Mouse (Mus musculus): Measurements from ENCODE around the gene Olig1. TPM values are rescaled to one million over a fixed set of nuclear protein-coding genes. Genes with fewer than 3 reads are reported as not detected.
A peak's percentile ranks its signal among the peaks of the same experiment; 100 is the strongest.
"Not testable (repeated sequence)": the region's sequence is repeated elsewhere in the genome, so short reads cannot be mapped to it uniquely, and the experiment has no call there.

Gene Olig1
- polyA plus RNA-seq, 1 experiment from 2014 or later, result 1.4 TPM

DNA sequence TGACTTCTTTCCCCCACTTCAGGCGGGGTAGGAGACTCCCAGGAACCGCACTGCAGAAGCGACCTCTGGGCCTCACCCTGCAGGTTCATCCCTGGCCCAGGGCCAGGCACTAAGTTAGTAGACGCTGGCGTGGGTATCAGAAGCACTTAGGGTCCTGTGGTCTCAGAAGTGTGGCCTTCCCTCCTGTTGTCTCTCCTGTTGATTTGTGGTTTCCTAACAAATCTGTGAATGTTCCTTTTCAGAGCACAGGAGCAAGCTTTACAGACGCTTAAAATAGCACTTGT, 41.9 kb upstream of the Olig1 start:
- Histone ChIP-seq H3K4me3 (no peak overlapping the region), H3K9ac (no peak overlapping the region), H3K9me3 (no peaks in the 10 kb centered on the region), H3K4me2 (no peak overlapping the region), H3K27me3 (peaks cover 100% of the 10 kb centered on the region), H3K36me3 (no peaks in the 10 kb centered on the region), H3K4me1 (peaks cover 38% of the 10 kb centered on the region), H3K27ac (no peak overlapping the region)
- ATAC-seq (ENCODE audit: insufficient number of reproducible peaks, insufficient read depth, low FRiP score, low TSS enrichment, low read depth), result no peak
- under 1% methylated on average over 6 of the region's 6 CpGs for WGBS

GRCm38 (mm10) chr16:91228238-91229071, 41.1 kb upstream of the Olig1 start:
- Histone ChIP-seq H3K9ac (no peak overlapping the region), H3K4me3 (no peak overlapping the region), H3K9me3 (no peaks in the 10 kb centered on the region), H3K36me3 (no peaks in the 10 kb centered on the region), H3K4me1 (peaks cover 31% of the 10 kb centered on the region), H3K27me3 (peaks cover 100% of the 10 kb centered on the region), H3K27ac (no peak overlapping the region), H3K4me2 (no peak overlapping the region)
- no peak for ATAC-seq (ENCODE audit: insufficient number of reproducible peaks, insufficient read depth, low FRiP score, low TSS enrichment, low read depth)
- WGBS, result 1% methylated on average over 30 of the region's 30 CpGs

GRCm38 (mm10) chr16:91229072-91229348, 40.6 kb upstream of the Olig1 start:
- Histone ChIP-seq H3K9ac (no peak overlapping the region), H3K27ac (no peak overlapping the region), H3K4me1 (peaks cover 31% of the 10 kb centered on the region), H3K27me3 (peaks cover 100% of the 10 kb centered on the region), H3K9me3 (no peaks in the 10 kb centered on the region), H3K4me3 (no peak overlapping the region), H3K36me3 (no peaks in the 10 kb centered on the region), H3K4me2 (no peak overlapping the region)
- 3% methylated on average over 10 of the region's 10 CpGs for WGBS
- ATAC-seq (ENCODE audit: insufficient number of reproducible peaks, insufficient read depth, low FRiP score, low TSS enrichment, low read depth), result no peak

- Histone ChIP-seq H3K27me3 (peaks cover 100% of the 10 kb centered on the region), H3K9ac (no peak overlapping the region), H3K9me3 (no peaks in the 10 kb centered on the region), H3K4me1 (peaks cover 30% of the 10 kb centered on the region), H3K4me3 (no peak overlapping the region), H3K27ac (no peak overlapping the region), H3K4me2 (no peak overlapping the region), H3K36me3 (no peaks in the 10 kb centered on the region)
- ATAC-seq (ENCODE audit: insufficient number of reproducible peaks, insufficient read depth, low FRiP score, low TSS enrichment, low read depth), result no peak
- WGBS, result 14% methylated on average over 8 of the region's 8 CpGs
Observed at GRCm38 (mm10) chr16:91229643-91230042, 39.9 kb upstream of the Olig1 start.

DNA sequence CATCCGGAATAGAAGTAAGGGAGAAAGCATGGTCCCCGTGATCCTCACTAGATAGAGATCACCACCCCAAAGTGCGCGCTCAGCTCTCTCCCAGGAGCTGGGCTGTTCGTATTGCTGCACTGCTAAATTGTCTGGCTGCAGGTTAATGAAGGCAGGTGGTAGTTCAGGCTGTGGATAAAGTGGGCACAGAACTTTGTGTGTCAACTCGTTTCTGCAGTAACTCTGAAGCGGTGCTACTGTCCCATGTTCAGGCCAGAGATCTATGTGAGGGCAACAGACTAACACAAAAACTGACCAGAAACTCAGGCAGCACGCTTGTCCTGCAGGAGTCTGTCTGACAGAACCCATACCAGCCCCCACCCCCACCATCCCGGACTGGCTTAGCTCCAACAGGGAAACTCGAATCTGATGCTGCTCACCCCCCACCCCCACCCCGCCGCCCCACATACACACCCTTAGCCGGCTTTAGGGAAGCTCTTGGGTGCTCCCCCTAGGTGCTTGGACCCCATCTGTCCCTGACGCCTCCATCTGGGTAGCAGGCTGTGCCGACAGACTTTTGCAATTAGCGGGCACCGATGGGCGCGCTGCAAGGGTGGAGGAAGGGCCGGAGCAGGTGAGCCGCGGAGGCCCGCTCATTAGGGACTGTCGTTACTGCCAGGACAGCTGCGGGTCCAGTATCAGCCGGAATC, 37.6 kb upstream of the Olig1 start:
- H3K4me1 ChIP-seq, result peaks cover 14% of the 10 kb centered on the region
- H3K27me3 ChIP-seq, result peaks cover 100% of the 10 kb centered on the region
- no peak overlapping the region for H3K27ac ChIP-seq
- no peak overlapping the region for H3K9ac ChIP-seq
- H3K9me3 ChIP-seq, result no peaks in the 10 kb centered on the region
- ATAC-seq (ENCODE audit: insufficient number of reproducible peaks, insufficient read depth, low FRiP score, low TSS enrichment, low read depth), result no peak
- H3K4me3 ChIP-seq, result peak overlapping the region; percentile 6; the same call in 1 of the 2 replicates
- no peaks in the 10 kb centered on the region for H3K36me3 ChIP-seq
- no peak overlapping the region for H3K4me2 ChIP-seq
- 3% methylated on average over 26 of the region's 26 CpGs for WGBS

GRCm38 (mm10) chr16:91232470-91233240, 36.9 kb upstream of the Olig1 start:
- WGBS, result 3% methylated on average over 25 of the region's 25 CpGs
- Histone ChIP-seq H3K4me2 (no peak overlapping the region), H3K4me3 (peak overlapping the region; percentile 6; the same call in 1 of the 2 replicates), H3K9me3 (no peaks in the 10 kb centered on the region), H3K36me3 (no peaks in the 10 kb centered on the region), H3K4me1 (peaks cover 10% of the 10 kb centered on the region), H3K9ac (no peak overlapping the region), H3K27me3 (peaks cover 100% of the 10 kb centered on the region), H3K27ac (no peak overlapping the region)
- ATAC-seq (ENCODE audit: insufficient number of reproducible peaks, insufficient read depth, low FRiP score, low TSS enrichment, low read depth), result no peak

GRCm38 (mm10) chr16:91233241-91233944, 36.2 kb upstream of the Olig1 start:
- H3K4me1 ChIP-seq, result peaks cover 10% of the 10 kb centered on the region
- no peak overlapping the region for H3K9ac ChIP-seq
- H3K9me3 ChIP-seq, result no peaks in the 10 kb centered on the region
- H3K36me3 ChIP-seq, result no peaks in the 10 kb centered on the region
- peaks cover 100% of the 10 kb centered on the region for H3K27me3 ChIP-seq
- no peak overlapping the region for H3K4me2 ChIP-seq
- no peak for ATAC-seq (ENCODE audit: insufficient number of reproducible peaks, insufficient read depth, low FRiP score, low TSS enrichment, low read depth)
- 9% methylated on average over 11 of the region's 11 CpGs for WGBS
- no peak overlapping the region for H3K27ac ChIP-seq
- H3K4me3 ChIP-seq, result no peak overlapping the region

DNA sequence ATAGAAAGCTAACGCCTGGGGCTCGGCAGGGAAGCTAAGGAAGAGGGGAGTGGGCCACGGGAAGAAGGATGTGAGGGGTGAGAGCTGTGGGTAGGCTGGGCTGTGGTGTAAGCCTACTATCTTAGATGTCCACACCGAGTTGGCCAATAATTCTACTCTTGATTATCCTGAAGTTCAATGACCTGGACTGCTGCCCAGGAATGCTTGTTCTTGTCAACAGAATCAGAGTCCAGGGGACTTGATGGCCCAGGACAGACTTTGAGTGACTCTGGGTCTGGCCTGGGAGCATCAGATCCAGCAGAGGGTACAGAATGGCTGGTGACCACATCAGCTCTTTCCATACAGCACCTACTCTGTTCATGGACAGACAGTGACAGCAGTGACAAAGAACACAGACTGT, 30.5 kb upstream of the Olig1 start:
- Histone ChIP-seq H3K4me2 (no peak overlapping the region), H3K4me1 (no peaks in the 10 kb centered on the region), H3K9ac (no peak overlapping the region), H3K27ac (no peak overlapping the region), H3K9me3 (no peaks in the 10 kb centered on the region), H3K36me3 (no peaks in the 10 kb centered on the region), H3K4me3 (no peak overlapping the region), H3K27me3 (peaks cover 90% of the 10 kb centered on the region)
- WGBS, result 69% methylated on average over 4 of the region's 4 CpGs
- no peak for ATAC-seq (ENCODE audit: insufficient number of reproducible peaks, insufficient read depth, low FRiP score, low TSS enrichment, low read depth)

GRCm38 (mm10) chr16:91246292-91246691, 23.3 kb upstream of the Olig1 start:
- no peak overlapping the region for H3K9ac ChIP-seq
- ATAC-seq (ENCODE audit: insufficient number of reproducible peaks, insufficient read depth, low FRiP score, low TSS enrichment, low read depth), result no peak
- no peak overlapping the region for H3K4me2 ChIP-seq
- H3K4me1 ChIP-seq, result no peaks in the 10 kb centered on the region
- H3K4me3 ChIP-seq, result no peak overlapping the region
- peaks cover 59% of the 10 kb centered on the region for H3K27me3 ChIP-seq
- no peaks in the 10 kb centered on the region for H3K36me3 ChIP-seq
- WGBS, result 60% methylated on average over 9 of the region's 9 CpGs
- H3K9me3 ChIP-seq, result no peaks in the 10 kb centered on the region
- no peak overlapping the region for H3K27ac ChIP-seq

DNA sequence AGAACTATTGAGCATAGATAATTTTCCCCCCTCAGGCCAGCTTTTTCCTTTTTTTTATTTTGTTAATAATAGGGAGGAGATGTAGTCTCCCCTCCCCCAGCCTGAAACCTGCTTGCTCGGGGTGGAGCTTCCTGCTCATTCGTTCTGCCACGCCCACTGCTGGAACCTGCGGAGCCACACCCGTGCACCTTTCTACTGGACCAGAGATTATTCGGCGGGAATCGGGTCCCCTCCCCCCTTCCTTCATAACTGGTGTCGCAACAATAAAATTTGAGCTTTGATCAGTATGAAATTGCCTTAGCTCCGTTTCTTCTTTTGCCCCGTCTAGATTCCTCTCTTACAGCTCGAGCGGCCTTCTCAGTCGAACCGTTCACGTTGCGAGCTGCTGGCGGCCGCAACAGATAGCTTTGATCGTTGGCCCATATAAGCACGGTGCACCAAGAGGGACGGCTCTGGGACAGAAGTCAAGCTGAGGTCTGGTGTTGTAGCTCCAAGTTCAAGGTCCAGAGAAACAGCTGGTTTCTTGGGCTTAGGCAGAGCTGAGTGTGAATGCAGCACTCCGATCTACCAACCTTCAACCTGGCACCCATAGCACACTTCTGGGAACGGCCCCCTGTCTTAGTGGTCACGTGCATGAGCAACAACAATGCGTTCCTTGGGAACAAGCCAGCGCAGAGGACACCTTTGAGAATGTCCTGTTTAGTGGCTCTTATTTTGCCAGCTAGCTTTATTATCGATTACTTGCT, 14.0 kb upstream of the Olig1 start:
- not testable (repeated sequence) for H3K36me3 ChIP-seq; ATAC-seq (ENCODE audit: insufficient number of reproducible peaks, insufficient read depth, low FRiP score, low TSS enrichment, low read depth); H3K27ac ChIP-seq; H3K9me3 ChIP-seq; H3K4me3 ChIP-seq; H3K4me1 ChIP-seq; H3K9ac ChIP-seq
- 13% methylated on average over 23 of the region's 28 CpGs for WGBS
- Histone ChIP-seq H3K4me2 (0 out of 2 replicates have a peak overlapping the region, but pooled peaks have one; percentile 9), H3K27me3 (peaks cover 49% of the 10 kb centered on the region)

- 75% methylated on average over 3 of the region's 3 CpGs for WGBS
- H3K27me3 ChIP-seq, result peaks cover 81% of the 10 kb centered on the region
Observed at GRCm38 (mm10) chr16:91258956-91259355, 10.6 kb upstream of the Olig1 start.

More at GRCm38 (mm10) chr16:91258956-91259355, 10.6 kb upstream of the Olig1 start:
- H3K27ac ChIP-seq, result no peak overlapping the region
- no peak overlapping the region for H3K4me2 ChIP-seq
- ATAC-seq (ENCODE audit: insufficient number of reproducible peaks, insufficient read depth, low FRiP score, low TSS enrichment, low read depth), result no peak
- no peaks in the 10 kb centered on the region for H3K36me3 ChIP-seq
- H3K4me3 ChIP-seq, result no peak overlapping the region
- H3K9ac ChIP-seq, result no peak overlapping the region
- H3K9me3 ChIP-seq, result no peaks in the 10 kb centered on the region
- H3K4me1 ChIP-seq, result peaks cover 6% of the 10 kb centered on the region
